8 mouse cellular contexts compared by ENCODE assay signal in genomic region chr5:53258038-53258786, GRCm38 (mm10). TPM values are rescaled to one million over a fixed set of nuclear protein-coding genes. Genes with fewer than 3 reads are reported as not detected.
DNase-seq lines count a peak whose midpoint lies in the region; ATAC-seq and TF ChIP-seq lines count a peak whose summit lies in the region.

No protein-coding gene starts in this region.

- peaks cover 13% of the 10 kb centered on the region for H3K4me1 ChIP-seq in testis, adult 2 months (ENCODE audit: control insufficient read depth, insufficient read depth, low read length)
- peaks cover 16% of the 10 kb centered on the region for H3K4me1 ChIP-seq in limb, embryonic 13.5 days

- peak overlapping the region; percentile 65 for H3K4me3 ChIP-seq in testis, adult 2 months (ENCODE audit: control insufficient read depth, low read depth, low read length)
- H3K4me3 ChIP-seq in limb, embryonic 13.5 days: peak overlapping the region; percentile 45
- no peak overlapping the region for H3K4me3 ChIP-seq in myocyte

- H3K79me2 ChIP-seq in myocyte (ENCODE audit: control insufficient read depth, insufficient read depth): no peaks in the 10 kb centered on the region

- peak; percentile 32 for DNase-seq in adrenal gland, adult 2 months
- no peak for DNase-seq in adrenal gland, adult 8-10 months
- DNase-seq in testis, postnatal 10 days (ENCODE audit: low spot score): no peak
- DNase-seq in adipocyte (ENCODE audit: low spot score): no peak

- no peaks in the 10 kb centered on the region for H3K9me3 ChIP-seq in limb, embryonic 13.5 days

- WGBS in limb, embryonic 13.5 days: 4% methylated on average over 29 of the region's 29 CpGs

- H3K36me3 ChIP-seq in testis, adult 2 months (ENCODE audit: control insufficient read depth, insufficient read depth, low read length): no peaks in the 10 kb centered on the region
- no peaks in the 10 kb centered on the region for H3K36me3 ChIP-seq in limb, embryonic 13.5 days
- no peaks in the 10 kb centered on the region for H3K36me3 ChIP-seq in myocyte (ENCODE audit: control insufficient read depth, insufficient read depth)

- H3K9ac ChIP-seq in limb, embryonic 13.5 days: peak overlapping the region; percentile 62

- H3ac ChIP-seq in myocyte (ENCODE audit: control insufficient read depth, insufficient read length): no peak overlapping the region

- H3K4me2 ChIP-seq in limb, embryonic 13.5 days (replicated peaks): peak overlapping the region; percentile 82
- H3K4me2 ChIP-seq in myocyte (ENCODE audit: low read depth): peak overlapping the region; percentile 30

- no peak overlapping the region for H3K27ac ChIP-seq in testis, adult 2 months (ENCODE audit: control insufficient read depth, insufficient read depth, low read depth, low read length)
- H3K27ac ChIP-seq in limb, embryonic 13.5 days: no peak overlapping the region

- ATAC-seq in granulocyte monocyte progenitor cell, adult 5-6 weeks (replicated peaks; ENCODE audit: poor library complexity, severe bottlenecking): peak; percentile 35; the same call in 1 of the 2 replicates
- peak; percentile 54 for ATAC-seq in limb, embryonic 13.5 days (ENCODE audit: low FRiP score, low read depth)

- TF ChIP-seq POLR2A in testis, adult 2 months (IDR thresholded peaks at IDR 0.05; ENCODE audit: control insufficient read depth, low read depth, low read length): no peak
- TF ChIP-seq POLR2A in myocyte (IDR thresholded peaks at IDR 0.05; ENCODE audit: insufficient read length, low read depth): no peak

- no peak for TF ChIP-seq CTCF in testis, adult 2 months (IDR thresholded peaks at IDR 0.05; ENCODE audit: control insufficient read depth, insufficient read depth, insufficient replicate concordance, low read depth, low read length)

- H3K27me3 ChIP-seq in testis, adult 2 months (ENCODE audit: control insufficient read depth, insufficient read depth, low read length): no peaks in the 10 kb centered on the region
- peaks cover 21% of the 10 kb centered on the region for H3K27me3 ChIP-seq in limb, embryonic 13.5 days
- H3K27me3 ChIP-seq in myocyte (ENCODE audit: control insufficient read depth, insufficient read depth, insufficient read length): peaks cover 27% of the 10 kb centered on the region

TF ChIP-seq in myocyte, 11 proteins besides CTCF, POLR2A, EP300 and RAD21:
- TF ChIP-seq SRF (IDR thresholded peaks at IDR 0.05; ENCODE audit: control insufficient read depth, insufficient read length, low read depth) (no peak), MAX (IDR thresholded peaks at IDR 0.05; ENCODE audit: low read depth) (no peak), TCF12 (IDR thresholded peaks at IDR 0.05; ENCODE audit: insufficient read depth, poor library complexity, severe bottlenecking) (no peak), E2F4 (IDR thresholded peaks at IDR 0.05; ENCODE audit: insufficient read depth) (no peak)

RNA-seq across cellular contexts. Expression of gene Smim20, which starts 8.7 kb away (rescaled TPM):
- 10 to 100 TPM; 50.0 to 68.7 TPM for total RNA-seq in adrenal gland, adult 2 months (2021)
- polyA plus RNA-seq in adrenal gland, adult 2 months (2012; rRNA removed): 53.3 and 66.0 TPM in 2 replicates
- 10 to 100 TPM; 55.6 to 62.9 (median 59.5) TPM for total RNA-seq in adrenal gland, adult 8-10 months (2022)
- polyA plus RNA-seq in testis, adult 2 months (2012; rRNA removed): 15.8 and 16.9 TPM in 2 replicates
- total RNA-seq in granulocyte monocyte progenitor cell, adult 5-6 weeks (2014; fragmentation: Nextera tagmentation): 51.4 and 54.4 TPM in 2 replicates
- total RNA-seq in granulocyte monocyte progenitor cell, adult 5-6 weeks (2017): 48.3 and 57.0 TPM in 2 replicates
- 78.0 and 88.5 TPM in 2 replicates for polyA plus RNA-seq in limb, embryonic 13.5 days (2015; fragmentation: Nextera tagmentation; extraction: Ambion mirVana)
- polyA plus RNA-seq in myocyte (2012; fragmentation: generic; extraction: Trizol): 78.0 TPM

RNA-seq across cellular contexts. Expression of gene Sel1l3, which starts 44.5 kb away (rescaled TPM):
- total RNA-seq in adrenal gland, adult 2 months (2021): 1 to 10 TPM in 1 of 2 experiments, under 1 TPM in 1; 0.95 to 2.0 TPM
- 0.89 and 0.97 TPM in 2 replicates for polyA plus RNA-seq in adrenal gland, adult 2 months (2012; rRNA removed)
- total RNA-seq in adrenal gland, adult 8-10 months (2022): 1 to 10 TPM; 1.5 to 3.9 (median 2.1) TPM
- polyA plus RNA-seq in testis, adult 2 months (2012; rRNA removed): 0.64 and 0.71 TPM in 2 replicates
- not detected in 2 replicates for total RNA-seq in granulocyte monocyte progenitor cell, adult 5-6 weeks (2014; fragmentation: Nextera tagmentation)
- total RNA-seq in granulocyte monocyte progenitor cell, adult 5-6 weeks (2017): not detected in 2 replicates
- polyA plus RNA-seq in limb, embryonic 13.5 days (2015; fragmentation: Nextera tagmentation; extraction: Ambion mirVana): 2.1 and 2.6 TPM in 2 replicates
- 0.02 TPM for polyA plus RNA-seq in myocyte (2012; fragmentation: generic; extraction: Trizol)
